ENCODE assay signal across 20 mouse cellular contexts in the genomic region with DNA sequence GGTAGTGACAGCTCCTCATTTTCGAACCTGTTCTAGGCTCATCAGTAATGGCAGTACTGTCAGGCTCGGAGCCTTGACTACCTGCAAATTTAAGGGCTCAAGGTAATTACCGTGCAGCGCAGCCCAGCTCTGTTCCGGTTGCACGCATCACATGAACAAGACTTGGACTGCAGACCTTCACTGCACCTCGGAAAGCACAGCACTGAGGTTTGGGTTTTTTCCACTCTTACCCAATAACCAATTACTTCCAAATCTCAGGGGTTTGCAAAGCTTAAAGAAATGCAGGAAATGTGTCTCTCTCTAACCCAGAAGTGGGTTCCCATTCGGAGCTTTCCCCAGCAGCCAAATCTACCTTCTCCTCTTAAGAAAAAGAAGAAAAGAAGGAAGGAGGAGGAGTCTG. TPM values are rescaled to one million over a fixed set of nuclear protein-coding genes. Genes with fewer than 3 reads are reported as not detected.
DNase-seq lines count a peak whose midpoint lies in the region; ATAC-seq and TF ChIP-seq lines count a peak whose summit lies in the region.
"Had no signal": no experiment of that assay in that cellular context is flagged by ENCODE, and none has a peak within 500 bp of the region (broad histone marks: within the 10 kb centered on the region; RNA-seq: fewer than 3 reads in every experiment).

No protein-coding gene starts in this region.

- H3K9me3 ChIP-seq in kidney, postnatal 0 days (replicated peaks; ENCODE audit: low read length) = no peaks in the 10 kb centered on the region
- H3K9me3 ChIP-seq: embryonic facial prominence, embryonic 10.5 days; forebrain, embryonic 13.5 days; hindbrain, embryonic 12.5 days had no signal

- WGBS in kidney, postnatal 0 days = 47% methylated on average over 8 of the region's 8 CpGs

- TF ChIP-seq CTCF in kidney, postnatal 0 days (IDR thresholded peaks at IDR 0.05; ENCODE audit: low read depth) = no peak

- H3K36me3 ChIP-seq in kidney, postnatal 0 days (ENCODE audit: insufficient read depth, low read length) = no peaks in the 10 kb centered on the region
- H3K36me3 ChIP-seq: embryonic facial prominence, embryonic 10.5 days; hindbrain, embryonic 12.5 days had no signal

- no peak overlapping the region for H3K4me2 ChIP-seq in kidney, postnatal 0 days (ENCODE audit: low read length)
- H3K4me2 ChIP-seq: forebrain, embryonic 13.5 days; heart, embryonic 13.5 days; hindbrain, embryonic 12.5 days had no signal

- H3K4me3 ChIP-seq in kidney, postnatal 0 days (replicated peaks; ENCODE audit: low read depth, low read length) = no peak overlapping the region
- H3K4me3 ChIP-seq: embryonic facial prominence, embryonic 10.5 days; forebrain, embryonic 13.5 days; heart, embryonic 13.5 days; hindbrain, embryonic 12.5 days had no signal

- no peaks in the 10 kb centered on the region for H3K27me3 ChIP-seq in kidney, postnatal 0 days (ENCODE audit: insufficient read depth, low read length)
- H3K27me3 ChIP-seq: CH12.LX; heart, embryonic 13.5 days had no signal

- no peak for ATAC-seq in kidney, postnatal 0 days (replicated peaks; ENCODE audit: low FRiP score, low read depth)
- ATAC-seq: forebrain, embryonic 13.5 days; forebrain, postnatal 0 days; hindbrain, embryonic 16.5 days; inflammation-experienced regulatory T-cells, adult 6 months had no signal

- no peak overlapping the region for H3K9ac ChIP-seq in kidney, postnatal 0 days (ENCODE audit: low read depth, low read length)
- H3K9ac ChIP-seq: forebrain, embryonic 13.5 days; forebrain, postnatal 0 days; hindbrain, embryonic 12.5 days had no signal

- peak overlapping the region; percentile 11 for H3K27ac ChIP-seq in kidney, postnatal 0 days
- H3K27ac ChIP-seq: embryonic facial prominence, embryonic 10.5 days; forebrain, embryonic 13.5 days; heart, embryonic 13.5 days; hindbrain, embryonic 12.5 days had no signal

- peak; percentile 26 for DNase-seq in adrenal gland, postnatal 14 days
- DNase-seq in adrenal gland, postnatal 25 days = no peak
- peak; percentile 43 for DNase-seq in kidney, adult 9 months
- no peak for DNase-seq in kidney, adult 18-20 months
- DNase-seq in brain, adult 2 months (ENCODE audit: low read depth, low spot score) = peak; percentile 12
- no peak for DNase-seq in kidney, postnatal 0 days (ENCODE audit: low spot score)
- no peak for DNase-seq in cerebellum, adult 9-10 months
- DNase-seq: cerebellum, adult 18-20 months; cerebellum, postnatal 10 days; forebrain, postnatal 0 days; gastrocnemius, postnatal 14 days; heart, postnatal 10 days; heart, postnatal 4 days had no signal

- peaks cover 39% of the 10 kb centered on the region for H3K4me1 ChIP-seq in kidney, postnatal 0 days (replicated peaks; ENCODE audit: insufficient read depth, low read length)

RNA-seq across cellular contexts. Expression of a gene that starts 5.1 kb away (rescaled TPM):
- 64.8 and 67.3 TPM in 2 replicates for total RNA-seq in adrenal gland, postnatal 14 days (2021)
- total RNA-seq in adrenal gland, postnatal 25 days (2021) = 82.3 and 91.2 TPM in 2 replicates
- 33.8 and 37.9 TPM in 2 replicates for polyA plus RNA-seq in kidney, postnatal 0 days (2015; fragmentation: Nextera tagmentation; extraction: Ambion mirVana)
- total RNA-seq: CH12.LX had no signal
- polyA plus RNA-seq: inflammation-experienced regulatory T-cells, adult 6 months had no signal

Comparison
In these comparisons a context has a peak if more than half of its experiments do, and no peak if none do; other contexts are left out.
1. DNase-seq: peak in adrenal gland, postnatal 14 days (single experiment), kidney, adult 9 months (single experiment) and brain, adult 2 months (single experiment); none in adrenal gland, postnatal 25 days (single experiment), kidney, adult 18-20 months (single experiment), kidney, postnatal 0 days (single experiment) and cerebellum, adult 9-10 months (single experiment).